Mouse (Mus musculus): ENCODE data around the gene Btf3l4. TPM values are rescaled to one million over a fixed set of nuclear protein-coding genes. Genes with fewer than 3 reads are reported as not detected.

The Btf3l4 gene
- total RNA-seq (2021), result 10 to 100 TPM; 43.3 to 44.6 TPM
- long read RNA-seq, experiment 1, transcript Btf3l4-204 (6 exons, 3,141 nt), result major isoform, 59 of 74 reads
- long read RNA-seq, experiment 1, partial matches to known transcripts, result 1 of 74 reads
- long read RNA-seq, experiment 1, other reads (novel, unspliced or antisense), result 7 of 74 reads
- long read RNA-seq, experiment 2, transcript Btf3l4-203 (6 exons, 1,033 nt), result minor isoform, 7 of 80 reads
- long read RNA-seq, experiment 2, transcript Btf3l4-204 (6 exons, 3,141 nt), result major isoform, 62 of 80 reads
- long read RNA-seq, experiment 2, partial matches to known transcripts, result 1 of 80 reads
- long read RNA-seq, experiment 2, other reads (novel, unspliced or antisense), result 7 of 80 reads

- intact Hi-C loops (cut with DNase I), result no loop called here
- DNase-seq, result peak; percentile 79 to 83
These were observed at the start of gene Btf3l4 for GRCm38 (mm10) chr4:108832916-108833827. TSS of gene Btf3l4 (minus strand) at chr4:108833614.

GRCm38 (mm10) chr4:108878963-108879822, 45.8 kb upstream of the Btf3l4 start, which contains the start of gene Rab3b:
TSS of gene Rab3b (plus strand) at chr4:108879063.
- intact Hi-C loops (cut with DNase I), result loop anchor here (10.0 kb wide), 1 partner anchor 156 kb away; no protein-coding TSS in a partner anchor
- DNase-seq, result peak in 1 of 2 experiments; percentile 17

GRCm38 (mm10) chr4:108877901-108878300, 44.5 kb upstream of the Btf3l4 start:
- intact Hi-C loops (cut with DNase I), result loop anchor here (10.0 kb wide), 1 partner anchor 157 kb away; no protein-coding TSS in a partner anchor

GRCm38 (mm10) chr4:108873746-108874145, 40.3 kb upstream of the Btf3l4 start:
- DNase-seq, result no peak
- intact Hi-C loops (cut with DNase I), result loop anchor here (5.0 to 10.0 kb wide), 2 partner anchors 161 to 289 kb away; no protein-coding TSS in a partner anchor

More at GRCm38 (mm10) chr4:108877901-108878300, 44.5 kb upstream of the Btf3l4 start:
- DNase-seq, result no peak

- intact Hi-C loops (cut with DNase I), result loop anchor here (2.0 to 10.0 kb wide), 3 partner anchors 107 to 292 kb away; no protein-coding TSS in a partner anchor
- DNase-seq, result peak in 1 of 2 experiments; percentile 66
These were observed 36.4 kb upstream of the Btf3l4 start for GRCm38 (mm10) chr4:108869730-108870374.

GRCm38 (mm10) chr4:108866806-108867205, 33.4 kb upstream of the Btf3l4 start:
- no peak for DNase-seq
- intact Hi-C loops (cut with DNase I), result no loop called here

GRCm38 (mm10) chr4:108848505-108848848, 15.1 kb upstream of the Btf3l4 start, which contains the start of gene A730015C16Rik:
TSS of gene A730015C16Rik (minus strand) at chr4:108848619.
- intact Hi-C loops (cut with DNase I), result no loop called here
- DNase-seq, result no peak

GRCm38 (mm10) chr4:108847715-108848504, 14.5 kb upstream of the Btf3l4 start, which contains the start of gene Kti12:
TSS of gene Kti12 (plus strand) at chr4:108847785.
- intact Hi-C loops (cut with DNase I), result no loop called here

GRCm38 (mm10) chr4:108845824-108846569, 12.6 kb upstream of the Btf3l4 start:
- DNase-seq, result no peak
- intact Hi-C loops (cut with DNase I), result no loop called here

More at GRCm38 (mm10) chr4:108847715-108848504, 14.5 kb upstream of the Btf3l4 start, which contains the start of gene Kti12:
- peak; percentile 74 to 80 for DNase-seq

- DNase-seq, result no peak
- intact Hi-C loops (cut with DNase I), result no loop called here
These were observed 9.9 kb upstream of the Btf3l4 start for GRCm38 (mm10) chr4:108843336-108843735.

- intact Hi-C loops (cut with DNase I), result no loop called here
- DNase-seq, result no peak
These were observed 8.6 kb upstream of the Btf3l4 start for GRCm38 (mm10) chr4:108841920-108842578.

- DNase-seq, result no peak
- intact Hi-C loops (cut with DNase I), result no loop called here
These were observed 4.6 kb upstream of the Btf3l4 start for GRCm38 (mm10) chr4:108838031-108838430.

GRCm38 (mm10) chr4:108835496-108835895, 2.1 kb upstream of the Btf3l4 start:
- intact Hi-C loops (cut with DNase I), result no loop called here

GRCm38 (mm10) chr4:108834971-108835311, 1.5 kb upstream of the Btf3l4 start:
- no peak for DNase-seq
- intact Hi-C loops (cut with DNase I), result no loop called here

More at GRCm38 (mm10) chr4:108835496-108835895, 2.1 kb upstream of the Btf3l4 start:
- DNase-seq, result no peak

- DNase-seq, result peak; percentile 73 to 79
- intact Hi-C loops (cut with DNase I), result no loop called here
These were observed 929 bp upstream of the Btf3l4 start, which contains the start of gene Txndc12 for GRCm38 (mm10) chr4:108834115-108834970. TSS of gene Txndc12 (plus strand) at chr4:108834601.

GRCm38 (mm10) chr4:108833828-108834114, 357 bp upstream of the Btf3l4 start:
- DNase-seq, result no peak
- intact Hi-C loops (cut with DNase I), result no loop called here
